Mouse (Mus musculus): ENCODE results near the gene Dnmt1. TPM values are rescaled to one million over a fixed set of nuclear protein-coding genes. Genes with fewer than 3 reads are reported as not detected.
A peak's percentile ranks its signal among the peaks of the same experiment; 100 is the strongest.
"Not testable (repeated sequence)": the region's sequence is repeated elsewhere in the genome, so short reads cannot be mapped to it uniquely, and the experiment has no call there.

The Dnmt1 gene
- polyA plus RNA-seq (2012; rRNA removed), result 40.6 and 41.2 TPM in 2 replicates

DNA sequence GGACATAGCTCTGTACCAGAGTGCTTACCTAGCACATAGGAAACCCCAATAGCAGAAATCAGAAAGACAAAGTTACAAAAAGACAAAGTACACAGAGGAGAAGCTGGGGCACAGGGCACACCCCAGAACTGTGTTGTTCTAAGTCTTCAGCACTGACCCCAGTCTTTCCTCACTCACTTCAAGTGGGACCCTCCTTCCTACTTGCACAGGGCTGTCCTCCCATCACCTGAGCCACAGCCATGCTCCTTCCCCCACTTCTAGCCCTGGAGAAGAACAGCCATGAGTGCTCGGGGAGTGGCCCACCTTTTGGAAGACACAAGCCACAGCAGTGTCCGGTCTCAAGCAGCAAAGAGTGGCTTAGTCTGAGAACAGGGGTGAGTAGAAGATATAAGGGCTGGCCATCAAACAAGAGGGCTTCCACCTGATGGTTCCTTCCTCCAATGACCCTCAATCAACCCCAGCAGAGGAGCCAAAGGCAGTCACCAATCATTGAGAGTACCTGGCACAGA is at the start of gene Dnmt1:
Gene Dnmt1, minus strand, starts transcription at position 459 of the 509 bp plus-strand sequence.
- no peak for DNase-seq (ENCODE audit: extremely low spot score in 1 of 2, low spot score in 1 of 2)

DNA sequence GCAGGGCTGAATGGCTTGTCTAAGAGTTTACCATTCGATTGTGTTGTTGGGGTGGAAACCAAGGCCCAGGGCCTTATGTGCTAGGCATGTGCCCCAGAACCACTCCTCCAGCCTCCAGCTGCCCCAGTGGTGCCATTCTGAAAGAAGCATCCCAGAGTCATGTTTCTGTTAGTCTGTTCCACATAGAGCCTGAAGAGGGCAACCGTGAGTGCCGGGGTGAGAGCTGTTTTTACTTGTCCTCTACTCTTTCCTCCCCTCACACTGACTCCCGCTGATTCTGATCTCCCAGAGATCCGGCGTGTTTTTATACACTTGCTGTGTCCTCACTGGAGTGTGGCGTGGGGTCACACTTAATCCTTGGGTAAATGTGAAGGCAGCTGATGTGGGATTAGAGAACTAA is 48.3 kb upstream of the Dnmt1 start:
- DNase-seq (ENCODE audit: extremely low spot score in 1 of 2, low spot score in 1 of 2), result no peak

DNA sequence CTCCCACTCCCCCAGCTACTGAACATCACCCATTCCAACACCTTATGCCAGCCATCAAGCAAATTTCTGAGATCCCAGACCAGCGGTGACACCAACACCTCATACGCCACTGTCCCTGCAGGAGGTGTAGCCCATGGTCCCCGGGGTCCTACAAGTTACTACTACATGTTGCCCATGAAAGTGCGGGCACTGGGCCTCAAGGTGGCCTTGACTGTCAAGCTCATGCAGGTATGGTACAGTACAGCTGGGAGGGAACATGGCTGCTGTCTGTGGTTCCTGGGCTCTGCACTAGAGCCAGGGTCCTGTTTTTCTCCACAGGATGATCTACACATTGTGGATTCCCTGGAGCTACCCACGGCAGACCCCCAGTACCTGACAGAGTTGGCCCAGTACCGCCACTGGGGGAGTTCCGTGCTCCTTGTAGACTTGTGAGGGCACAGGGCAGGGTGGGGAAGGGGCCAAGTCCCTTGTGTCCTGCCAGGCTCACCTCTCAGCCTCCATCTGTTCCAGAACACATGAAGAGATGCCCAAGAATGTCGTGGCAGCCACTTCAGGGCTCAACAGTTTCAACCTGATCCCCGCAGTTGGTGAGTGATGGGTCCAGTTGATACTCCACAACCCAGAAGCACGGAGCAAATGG is 47.7 kb upstream of the Dnmt1 start:
- no peak for DNase-seq (ENCODE audit: extremely low spot score in 1 of 2, low spot score in 1 of 2)

DNA sequence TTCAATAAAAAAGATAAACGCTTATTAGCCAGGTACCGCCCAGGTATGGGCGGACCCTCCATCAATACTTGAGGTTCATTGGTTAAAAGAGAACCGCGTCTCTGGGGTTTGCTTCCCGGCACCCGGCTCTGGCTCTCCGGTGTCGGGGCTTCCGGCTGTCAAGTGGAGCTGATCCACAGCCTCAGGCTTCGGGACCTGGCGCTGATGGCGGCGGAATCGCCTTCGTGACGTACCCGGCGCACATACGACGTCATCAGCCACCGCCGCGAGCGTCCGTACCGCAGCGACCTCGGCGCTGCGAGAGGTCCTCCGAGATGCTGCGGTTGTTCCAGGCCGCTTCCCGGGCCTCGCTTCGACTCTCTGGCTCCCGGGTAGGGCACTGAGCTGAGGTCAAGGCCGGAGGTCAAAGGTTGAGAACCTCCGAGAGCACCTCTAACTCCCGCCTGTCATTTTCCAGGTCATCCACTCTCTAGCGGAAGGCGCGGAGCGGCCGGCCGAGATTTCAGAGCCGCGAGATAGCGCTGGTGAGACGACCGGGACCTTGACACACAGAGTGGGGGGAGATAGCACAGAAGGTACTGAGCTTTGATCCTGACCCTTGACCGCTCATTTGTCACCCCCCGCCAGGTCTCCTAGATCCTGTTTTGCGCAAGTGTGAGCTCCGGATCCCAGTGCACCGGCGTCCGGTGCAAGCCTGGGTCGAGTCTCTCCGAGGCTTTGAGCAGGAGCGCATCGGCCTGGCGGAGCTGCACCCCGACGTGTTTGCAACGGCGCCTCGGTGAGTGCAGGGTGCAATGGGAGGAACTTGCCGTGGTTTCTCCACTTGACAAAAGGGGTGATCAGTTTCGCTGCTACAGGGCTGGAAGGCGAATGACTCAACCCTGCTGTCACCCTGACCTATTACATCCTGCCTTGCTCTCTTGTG is 43.2 kb upstream of the Dnmt1 start, which contains the start of gene Mrpl4:
Gene Mrpl4, plus strand, starts transcription at position 112 of the 925 bp plus-strand sequence.
- peak; percentile 80 to 94 for DNase-seq (ENCODE audit: extremely low spot score in 1 of 2, low spot score in 1 of 2)

DNA sequence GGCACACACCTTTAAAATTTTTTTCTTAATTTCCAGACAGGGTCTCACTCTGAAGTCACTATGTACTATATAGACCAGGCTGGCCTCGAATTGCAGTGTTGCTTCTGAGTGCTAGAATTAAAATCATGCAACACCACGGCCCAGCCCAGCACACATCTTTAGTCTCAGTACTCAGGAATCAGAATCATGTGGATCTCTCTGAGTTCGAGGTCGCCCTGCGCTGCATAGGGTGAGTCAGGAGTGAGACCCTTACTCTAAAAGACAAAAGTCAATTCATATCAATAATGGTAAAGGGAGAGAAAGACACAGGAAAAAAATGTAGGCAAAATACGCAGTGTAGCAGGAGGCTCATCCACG is 42.6 kb upstream of the Dnmt1 start:
- no peak for DNase-seq (ENCODE audit: extremely low spot score in 1 of 2, low spot score in 1 of 2)

DNA sequence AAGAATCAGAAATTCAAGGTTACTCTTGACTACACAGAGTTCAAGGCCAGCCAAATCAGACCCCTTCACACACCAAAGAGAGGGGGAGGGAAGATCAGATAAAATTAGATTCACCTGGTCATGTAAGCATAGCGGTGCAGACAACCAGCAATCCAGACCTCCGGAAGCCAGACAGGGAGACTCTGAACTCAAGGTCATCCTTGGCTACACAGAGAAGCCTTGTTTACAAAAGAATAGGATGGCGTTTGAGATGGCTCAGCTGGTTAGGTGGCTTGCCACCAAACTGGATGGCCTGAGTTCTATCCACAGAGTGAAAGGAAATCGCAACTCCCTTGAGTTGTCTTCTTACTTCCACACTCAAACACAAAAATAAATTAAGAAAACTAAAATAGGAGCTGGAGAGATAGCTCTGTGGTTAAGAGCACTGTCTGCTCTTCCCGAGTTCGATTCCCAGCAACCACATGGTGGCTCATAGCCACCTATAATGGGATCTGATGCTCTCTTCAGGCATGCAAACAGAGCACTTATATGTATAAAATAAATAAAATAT is 42.0 kb upstream of the Dnmt1 start:
- DNase-seq (ENCODE audit: extremely low spot score in 1 of 2, low spot score in 1 of 2), result no peak

DNA sequence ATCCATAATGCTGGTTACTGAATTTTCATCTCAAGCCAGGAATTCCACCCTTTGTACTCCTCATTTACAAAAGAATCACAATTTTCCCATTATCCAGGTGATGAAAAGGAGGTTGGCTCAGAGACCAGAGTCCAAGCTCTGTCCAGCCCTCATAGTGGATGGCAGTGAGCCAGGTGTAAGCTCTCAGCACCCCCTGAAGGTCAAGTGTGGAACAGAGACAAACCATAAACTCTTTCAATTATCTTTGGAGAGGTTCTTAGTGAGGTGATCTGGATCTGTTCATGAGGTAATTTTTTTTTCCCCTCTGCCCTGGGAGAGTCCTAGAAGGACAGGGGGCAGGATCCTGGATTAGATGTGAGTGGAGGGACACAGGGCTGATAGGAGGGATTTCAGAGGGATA is 41.1 kb upstream of the Dnmt1 start:
- no peak for DNase-seq (ENCODE audit: extremely low spot score in 1 of 2, low spot score in 1 of 2)

DNA sequence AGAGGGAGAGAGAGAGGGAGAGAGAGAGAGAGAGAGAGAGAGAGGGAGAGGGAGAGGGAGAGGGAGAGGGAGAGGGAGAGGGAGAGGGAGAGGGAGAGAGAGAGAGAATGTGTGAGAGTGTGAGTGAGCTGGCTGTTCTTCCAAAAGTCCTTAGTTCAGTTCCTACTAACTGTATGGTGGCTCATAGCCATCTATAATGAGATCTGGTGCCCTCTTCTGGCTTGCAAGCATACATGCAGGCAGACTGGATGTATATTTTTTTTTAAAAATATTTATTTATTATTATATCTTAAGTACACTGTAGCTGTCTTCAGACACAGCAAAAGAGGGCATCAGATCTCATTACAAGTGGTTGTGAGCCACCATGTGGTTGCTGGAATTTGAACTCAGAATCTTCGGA is 38.6 kb upstream of the Dnmt1 start:
- DNase-seq (ENCODE audit: extremely low spot score in 1 of 2, low spot score in 1 of 2), result not testable (repeated sequence)

DNA sequence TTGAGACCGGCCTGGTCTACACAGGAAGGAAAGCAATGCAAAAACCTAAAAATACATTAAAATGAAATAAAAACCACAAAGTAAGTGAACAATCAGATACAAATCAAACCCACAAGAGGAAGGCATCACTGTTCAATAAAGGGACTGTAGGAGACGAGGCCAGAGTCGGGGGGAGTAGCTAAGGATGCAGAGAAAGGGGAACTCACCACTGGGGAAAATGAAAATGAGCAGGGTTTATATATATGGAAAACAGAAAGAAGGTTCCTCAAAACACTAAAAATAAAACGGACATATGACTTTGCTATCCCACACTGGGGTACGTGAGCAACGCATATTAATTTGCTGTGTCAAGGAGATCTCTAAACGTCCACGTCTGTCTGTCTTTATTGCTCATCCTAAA is 37.4 kb upstream of the Dnmt1 start:
- DNase-seq (ENCODE audit: extremely low spot score in 1 of 2, low spot score in 1 of 2), result no peak

DNA sequence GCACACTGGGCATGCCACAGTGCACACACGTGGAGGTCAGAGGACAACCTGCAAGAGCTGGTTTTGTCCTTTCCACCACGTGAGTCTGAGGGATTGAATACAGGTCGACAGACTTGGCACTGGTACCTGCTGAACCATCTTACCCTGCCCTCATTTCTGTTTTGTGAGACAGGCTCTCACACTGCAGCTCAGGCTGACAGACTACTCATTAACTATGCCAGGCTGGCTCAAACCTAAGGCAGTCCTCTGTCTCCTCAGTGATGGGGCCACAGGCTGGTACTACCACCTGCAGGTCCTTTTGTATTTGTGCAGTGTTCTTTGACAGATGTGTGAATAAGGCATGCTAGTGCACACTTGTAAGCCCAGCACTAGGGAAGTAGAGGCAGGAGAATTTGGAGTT is 35.4 kb upstream of the Dnmt1 start:
- DNase-seq (ENCODE audit: extremely low spot score in 1 of 2, low spot score in 1 of 2), result no peak

DNA sequence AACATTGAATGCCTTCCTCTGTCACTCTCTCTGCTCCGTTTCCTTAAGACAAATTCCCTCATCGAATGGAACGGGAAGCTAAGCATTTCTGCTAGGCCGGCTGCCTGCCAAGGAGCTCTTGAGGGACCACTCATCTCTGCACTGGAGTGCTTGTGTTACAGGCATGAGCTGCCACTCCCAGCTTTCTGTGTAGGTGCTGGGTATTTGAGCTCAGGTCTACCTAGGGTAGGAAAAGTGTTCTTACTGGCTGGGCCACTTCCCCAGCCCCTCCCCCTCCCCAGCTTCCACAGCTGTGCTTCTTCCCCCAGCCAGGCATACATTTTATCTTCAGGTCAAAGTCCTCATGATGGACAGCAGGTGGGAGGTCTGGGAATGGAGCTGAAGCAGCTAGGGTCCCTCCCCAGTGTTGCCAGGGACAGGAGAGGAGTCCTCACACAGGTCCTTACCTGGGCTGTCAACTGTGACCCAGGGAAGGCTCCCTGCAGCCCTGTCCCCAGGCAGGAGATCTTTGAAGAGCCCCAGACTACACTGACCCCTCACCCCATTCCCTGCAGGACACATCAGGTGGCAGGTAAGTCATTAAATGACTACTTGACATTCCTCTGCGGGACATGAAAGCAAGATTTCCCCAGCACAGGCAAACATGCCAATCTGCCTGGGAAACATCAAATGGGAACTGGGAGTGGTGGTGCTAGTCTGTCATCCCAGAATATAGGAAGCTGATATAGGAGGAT is 33.6 kb upstream of the Dnmt1 start:
- DNase-seq (ENCODE audit: extremely low spot score in 1 of 2, low spot score in 1 of 2), result no peak

DNA sequence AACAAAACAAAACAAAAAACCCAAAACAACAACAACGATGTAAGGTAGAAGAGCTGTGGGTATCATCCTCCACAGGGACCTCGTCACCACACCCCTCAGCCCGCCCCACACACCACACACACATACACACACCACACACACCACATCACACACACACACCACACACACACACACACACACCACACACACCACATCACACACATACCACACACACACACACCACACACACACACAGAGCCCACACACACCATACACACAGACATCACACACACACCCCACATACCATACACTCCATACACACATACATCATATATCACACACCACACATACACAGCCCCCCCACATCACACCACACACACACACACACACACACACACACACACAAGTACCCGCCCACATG is 31.9 kb upstream of the Dnmt1 start:
- DNase-seq (ENCODE audit: extremely low spot score in 1 of 2, low spot score in 1 of 2), result no peak

DNA sequence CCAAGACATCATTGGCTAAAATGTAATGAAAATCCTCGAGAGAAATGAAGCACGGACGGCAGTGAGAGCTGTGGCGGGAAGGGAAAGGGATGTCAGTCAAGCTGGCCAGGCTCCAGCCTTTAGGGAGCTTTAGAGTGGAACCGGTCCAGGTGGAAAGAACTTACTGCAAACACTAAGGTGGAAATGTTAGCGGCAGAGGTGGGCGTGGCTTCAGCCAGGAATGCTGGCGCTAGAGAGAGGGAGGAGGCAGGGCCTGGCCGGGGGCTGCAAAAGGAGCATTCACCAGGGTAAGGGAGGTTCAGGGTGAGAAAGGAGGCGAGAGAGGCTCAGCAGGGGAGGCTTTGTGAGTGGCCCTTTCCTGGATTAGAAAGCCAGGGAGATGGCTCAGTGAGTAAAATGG is 31.2 kb upstream of the Dnmt1 start:
- no peak for DNase-seq (ENCODE audit: extremely low spot score in 1 of 2, low spot score in 1 of 2)

DNA sequence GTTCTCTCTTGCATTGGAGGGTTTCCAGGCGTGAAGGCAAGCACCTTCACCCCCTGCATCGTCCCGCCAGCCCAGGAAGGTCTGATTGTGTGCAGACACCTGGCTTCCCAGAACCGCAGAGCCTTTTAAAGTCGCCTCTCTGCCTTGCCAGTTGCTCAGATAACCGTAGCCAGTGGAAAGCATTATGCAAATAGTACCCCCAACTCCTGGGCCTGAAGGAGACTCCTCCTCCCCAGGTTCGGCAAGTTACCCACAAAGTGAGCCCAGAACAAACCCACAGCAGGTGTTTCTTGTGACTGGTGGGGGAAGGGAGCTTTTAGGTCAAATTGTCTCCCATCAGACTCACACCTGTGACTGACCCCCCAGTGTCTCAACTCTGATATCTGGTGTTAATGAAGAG is 28.3 kb upstream of the Dnmt1 start:
- DNase-seq (ENCODE audit: extremely low spot score in 1 of 2, low spot score in 1 of 2), result no peak

DNA sequence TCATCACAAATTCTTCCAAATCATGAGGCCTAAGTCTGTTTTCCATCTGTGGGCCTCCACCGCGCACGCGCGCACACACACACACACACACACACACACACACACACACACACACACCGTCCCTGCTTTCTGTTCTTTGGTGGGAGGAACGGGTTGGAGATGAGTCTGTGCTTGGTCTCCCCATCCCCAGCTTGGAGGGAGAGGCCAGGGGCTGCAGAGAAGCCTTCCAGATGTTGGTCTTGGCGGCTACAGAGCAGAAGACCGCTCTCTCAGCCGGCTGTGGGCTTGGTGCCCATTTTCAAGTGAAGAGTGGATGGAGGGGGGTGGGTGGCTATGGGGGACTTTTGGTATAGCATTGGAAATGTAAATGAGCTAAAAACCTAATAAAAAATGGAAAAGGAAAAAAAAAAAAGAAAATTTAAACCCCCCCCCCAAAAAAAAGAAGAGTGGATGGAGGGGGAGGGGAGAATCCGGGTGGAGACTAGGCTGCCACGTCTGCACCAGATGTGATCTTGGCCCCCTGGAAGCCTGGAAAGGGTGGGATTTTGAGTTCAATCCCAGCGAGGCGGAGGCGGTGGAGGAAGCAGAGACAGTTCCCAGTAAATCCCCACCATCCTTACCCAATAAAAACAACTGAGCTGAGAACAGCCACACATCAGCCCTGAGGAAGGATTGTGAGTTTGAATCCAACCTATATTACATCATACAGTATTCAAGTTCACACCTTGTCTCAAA is 27.4 kb upstream of the Dnmt1 start:
- DNase-seq (ENCODE audit: extremely low spot score in 1 of 2, low spot score in 1 of 2), result no peak

DNA sequence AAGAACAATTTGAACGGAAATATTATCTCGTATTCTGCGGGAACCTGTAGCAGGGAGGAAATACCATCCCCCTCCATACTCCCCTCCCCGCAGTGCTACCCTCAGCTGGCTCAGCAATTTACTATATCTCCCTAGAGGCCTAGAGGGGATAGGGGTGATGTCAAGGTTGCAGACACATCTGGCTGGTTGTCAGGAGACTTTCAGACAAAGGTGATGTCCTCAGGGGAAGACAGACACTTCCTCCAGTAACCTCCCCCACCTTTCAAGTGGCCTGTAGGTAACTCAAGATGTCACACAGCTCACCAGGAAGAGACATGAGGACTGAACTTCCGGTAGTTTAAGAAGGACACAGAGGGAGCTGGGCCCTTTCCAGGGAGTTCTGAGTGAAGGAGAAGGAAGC is 23.5 kb upstream of the Dnmt1 start:
- no peak for DNase-seq (ENCODE audit: extremely low spot score in 1 of 2, low spot score in 1 of 2)

DNA sequence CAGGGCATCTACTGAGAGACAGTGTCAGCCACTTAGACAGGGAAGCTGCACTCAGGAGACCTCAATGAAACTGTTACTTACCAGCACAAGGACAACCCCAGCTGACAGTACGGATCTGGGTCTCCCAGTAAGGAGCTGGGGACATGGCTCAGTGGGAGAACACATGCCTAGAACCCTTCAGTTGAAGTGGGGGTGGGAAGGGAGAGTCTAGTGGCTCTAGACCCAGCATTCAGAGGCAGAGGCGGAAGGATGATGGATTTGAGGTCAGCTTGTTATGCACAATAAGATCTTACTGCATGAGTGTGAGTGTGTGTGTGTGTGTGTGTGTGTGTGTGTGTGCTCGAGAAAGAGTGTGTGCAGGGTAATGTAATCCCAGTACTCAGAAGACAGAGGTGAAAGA is 22.5 kb upstream of the Dnmt1 start:
- no peak for DNase-seq (ENCODE audit: extremely low spot score in 1 of 2, low spot score in 1 of 2)

DNA sequence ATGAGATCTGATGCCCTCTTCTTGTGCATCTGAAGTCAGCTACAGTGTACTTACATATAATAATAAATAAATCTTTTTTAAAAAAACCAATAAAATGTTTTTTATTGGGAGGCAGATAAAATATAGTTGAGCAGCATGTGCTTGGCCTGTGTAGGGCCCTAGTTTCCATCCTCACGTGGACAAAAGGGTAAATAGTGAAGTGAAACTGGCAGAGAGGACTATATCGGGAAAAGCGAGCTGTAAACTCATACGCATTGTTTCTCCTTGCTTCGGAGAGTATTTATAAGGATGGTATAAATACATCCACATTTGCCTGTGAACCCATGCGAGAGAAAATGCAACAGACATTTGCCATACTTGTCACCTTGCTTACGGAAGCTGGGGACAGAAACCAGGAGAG is 20.1 kb upstream of the Dnmt1 start:
- no peak for DNase-seq (ENCODE audit: extremely low spot score in 1 of 2, low spot score in 1 of 2)

DNA sequence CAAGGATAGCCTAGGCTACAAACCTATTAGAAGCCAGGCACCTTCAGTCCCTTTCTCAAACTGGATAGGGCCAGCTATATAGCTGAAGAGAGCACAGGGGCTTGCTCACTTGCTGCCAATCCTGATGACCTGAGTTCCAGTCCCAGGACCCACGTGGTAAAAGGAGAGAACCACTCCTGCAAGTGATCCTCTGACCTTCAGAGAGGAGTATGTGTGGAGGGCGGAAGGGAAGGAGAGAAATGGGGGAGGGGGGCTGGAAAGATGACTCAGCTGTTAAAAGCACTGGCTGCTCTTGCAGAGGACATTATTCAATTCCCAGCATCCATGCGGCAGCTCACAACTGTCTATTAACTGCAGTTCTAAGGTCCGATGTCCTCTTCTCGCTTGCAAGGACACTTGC is 19.5 kb upstream of the Dnmt1 start:
- no peak for DNase-seq (ENCODE audit: extremely low spot score in 1 of 2, low spot score in 1 of 2)

DNA sequence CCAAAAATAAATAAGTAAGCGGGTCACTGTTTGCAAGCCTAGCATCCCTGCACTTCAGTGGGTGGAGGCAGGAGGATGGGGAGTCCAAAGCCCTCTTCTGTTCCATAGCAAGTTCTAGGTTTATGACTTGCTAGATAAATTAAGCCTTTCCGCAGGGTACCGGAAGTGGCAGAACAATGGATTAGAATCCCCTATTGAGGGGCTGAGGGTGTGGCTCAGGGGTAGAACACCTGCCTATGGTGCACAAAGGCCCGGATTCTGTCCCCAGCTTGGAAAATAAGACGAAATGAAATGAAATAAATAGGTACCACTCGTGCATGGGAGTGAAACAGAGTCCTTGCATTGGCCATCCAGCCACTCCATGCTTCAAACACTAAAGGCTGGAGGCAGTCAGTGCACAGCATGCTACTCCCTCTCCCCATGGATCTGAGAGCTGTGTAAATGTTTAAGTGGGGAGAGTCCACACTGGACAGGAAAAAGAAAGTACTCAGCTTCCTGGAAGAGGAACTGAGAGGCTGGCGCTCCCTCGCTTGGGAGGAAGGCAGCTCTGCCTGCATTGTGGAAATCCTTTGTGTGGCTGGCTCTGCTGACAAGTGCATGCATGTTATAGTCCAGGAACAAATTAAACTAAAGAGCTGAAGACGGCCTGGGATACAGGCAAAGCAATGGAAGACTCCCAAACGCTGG is 18.9 kb upstream of the Dnmt1 start:
- DNase-seq (ENCODE audit: extremely low spot score in 1 of 2, low spot score in 1 of 2), result no peak
